Mouse (Mus musculus): Measurements from ENCODE around the gene Ppard.

Gene Ppard

GRCm38 (mm10) chr17:28224615-28225014 lies 7.9 kb upstream of the Ppard start:
- DNase-seq = no peak

GRCm38 (mm10) chr17:28226014-28226413 lies 6.5 kb upstream of the Ppard start:
- DNase-seq = peak; percentile 90

- DNase-seq = no peak
Measured at GRCm38 (mm10) chr17:28230486-28230885, 2.0 kb upstream of the Ppard start.

GRCm38 (mm10) chr17:28231026-28231736 lies 1.3 kb upstream of the Ppard start:
- no peak for DNase-seq

GRCm38 (mm10) chr17:28233091-28233731 lies 711 bp downstream of the Ppard start:
- peak; percentile 46 for DNase-seq

- no peak for DNase-seq
Measured at GRCm38 (mm10) chr17:28234641-28235040, 2.1 kb downstream of the Ppard start.

- no peak for DNase-seq
Measured at GRCm38 (mm10) chr17:28235982-28236635, 3.6 kb downstream of the Ppard start.

GRCm38 (mm10) chr17:28236636-28237015 lies 4.1 kb downstream of the Ppard start:
- peak; percentile 71 for DNase-seq

- peak; percentile 57 for DNase-seq
Measured at GRCm38 (mm10) chr17:28237362-28237761, 4.9 kb downstream of the Ppard start.

- DNase-seq = peak; percentile 79
Measured at GRCm38 (mm10) chr17:28237874-28238273, 5.4 kb downstream of the Ppard start.

- no peak for DNase-seq
Measured at GRCm38 (mm10) chr17:28240846-28241245, 8.3 kb downstream of the Ppard start.

GRCm38 (mm10) chr17:28242296-28242695 lies 9.8 kb downstream of the Ppard start:
- DNase-seq = no peak

- no peak for DNase-seq
Measured at GRCm38 (mm10) chr17:28244214-28244613, 11.7 kb downstream of the Ppard start.

GRCm38 (mm10) chr17:28244714-28245113 lies 12.2 kb downstream of the Ppard start:
- DNase-seq = no peak

- no peak for DNase-seq
Measured at GRCm38 (mm10) chr17:28246640-28247039, 14.1 kb downstream of the Ppard start.

GRCm38 (mm10) chr17:28247613-28248012 lies 15.1 kb downstream of the Ppard start:
- DNase-seq = peak; percentile 44

GRCm38 (mm10) chr17:28249062-28249461 lies 16.6 kb downstream of the Ppard start:
- no peak for DNase-seq

GRCm38 (mm10) chr17:28251579-28252280 lies 19.2 kb downstream of the Ppard start:
- no peak for DNase-seq

GRCm38 (mm10) chr17:28252281-28252648 lies 19.8 kb downstream of the Ppard start:
- DNase-seq = no peak

- no peak for DNase-seq
Measured at GRCm38 (mm10) chr17:28253216-28253615, 20.7 kb downstream of the Ppard start.

- no peak for DNase-seq
Measured at GRCm38 (mm10) chr17:28254804-28255203, 22.3 kb downstream of the Ppard start.

GRCm38 (mm10) chr17:28255651-28256050 lies 23.2 kb downstream of the Ppard start:
- no peak for DNase-seq

GRCm38 (mm10) chr17:28256651-28257328 lies 24.3 kb downstream of the Ppard start:
- DNase-seq = peak; percentile 59

Measured in liver (tissue).